Mouse (Mus musculus) adrenal gland (tissue): ENCODE measurements around the gene Vps13d.

ENCODE experiments used
- intact Hi-C: fragments of 180-260 bp; cut with DNase I; formaldehyde crosslinking; loops from one replicate; pipeline ENCODE4 v1.15.1; 2025

Vps13d gene

DNA sequence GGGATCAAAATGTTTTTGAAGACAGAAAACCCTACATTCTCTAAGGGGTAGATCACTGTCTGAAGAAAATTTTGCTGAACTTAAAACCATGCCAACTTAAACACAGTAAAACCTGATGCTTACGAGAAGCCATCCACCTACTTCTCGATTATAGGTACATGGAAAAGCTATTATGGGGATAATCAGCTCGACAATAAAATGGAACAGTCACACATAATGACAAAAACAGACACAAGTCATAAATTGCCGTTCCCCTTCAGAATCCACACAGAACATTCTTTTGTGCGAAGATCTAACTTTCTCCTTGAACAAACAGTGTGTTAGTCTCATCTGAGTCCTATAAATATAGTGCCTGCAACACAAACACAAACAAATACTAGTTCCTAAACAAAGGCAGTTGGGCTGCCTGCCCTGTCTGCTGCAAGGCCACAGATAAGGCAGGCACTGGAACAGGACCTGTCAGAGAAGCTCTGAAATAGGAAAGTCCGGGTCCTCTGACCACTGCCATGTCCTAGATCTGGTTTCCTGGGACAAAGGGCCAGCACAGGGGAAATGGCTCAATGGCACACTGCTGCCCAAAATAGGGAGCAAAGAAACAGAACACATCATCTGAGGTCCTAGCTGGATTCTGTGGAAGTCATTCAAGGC lies 153.5 kb downstream of the Vps13d start:
- intact Hi-C loops = no loop called here

DNA sequence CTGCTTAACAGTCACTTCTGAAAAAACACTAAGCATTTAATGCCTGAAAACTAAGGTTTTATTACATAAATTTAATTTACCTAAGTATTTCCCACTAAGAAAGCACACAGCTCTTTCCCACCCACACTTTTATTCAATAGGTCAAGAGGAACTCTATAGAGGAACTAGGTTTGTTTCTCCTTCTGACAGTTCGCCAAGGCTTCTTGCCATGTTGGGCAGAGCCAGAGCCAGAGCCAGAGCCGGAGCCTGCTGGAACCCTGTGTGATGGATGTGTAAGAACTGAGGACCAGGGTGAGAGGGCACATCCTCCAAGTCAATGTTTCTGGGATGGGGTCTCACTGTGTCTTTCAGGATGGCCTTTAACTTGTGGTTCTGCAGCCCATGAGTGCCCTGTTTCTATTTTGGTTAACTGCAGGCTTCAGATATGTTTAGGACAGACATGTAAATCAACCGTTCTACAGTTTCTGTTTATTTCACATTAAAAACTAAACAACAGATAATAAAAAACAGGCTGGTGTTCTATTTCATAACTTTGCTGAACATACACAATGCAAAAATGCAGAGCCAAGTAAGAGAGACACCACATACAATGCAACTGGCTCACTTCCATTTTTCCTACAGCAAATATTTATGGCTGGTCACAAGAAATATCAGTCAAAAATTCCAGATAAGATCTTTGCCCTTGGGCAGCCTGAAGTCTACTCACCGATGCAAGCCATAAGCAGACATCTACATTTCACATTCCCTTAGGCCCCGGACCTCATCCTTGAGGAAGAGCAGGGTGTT lies 157.0 kb downstream of the Vps13d start:
- intact Hi-C loops = loop anchor here (5.0 kb wide), 1 partner anchor 141 kb away; no protein-coding TSS in a partner anchor

DNA sequence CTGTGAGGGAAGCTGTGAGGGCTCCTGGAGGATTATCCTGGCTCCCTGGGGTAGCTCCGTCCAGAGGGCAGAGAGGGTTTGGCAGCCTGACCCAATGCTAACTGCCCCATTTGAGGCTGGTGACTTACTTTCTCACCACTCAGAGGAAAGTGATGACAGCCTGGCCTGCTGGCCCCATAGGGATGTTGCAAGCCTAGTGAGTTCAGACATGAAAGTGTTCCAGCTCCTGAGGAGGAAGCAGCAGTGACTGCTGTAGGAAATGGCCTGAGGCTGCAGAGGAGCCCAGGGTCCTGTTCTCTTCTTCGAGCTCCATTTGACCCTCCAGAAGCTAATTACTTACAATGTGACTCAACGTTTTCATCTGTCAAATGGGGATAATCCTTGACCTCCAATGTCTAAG lies 157.8 kb downstream of the Vps13d start:
- intact Hi-C loops = loop anchor here (5.0 kb wide), 1 partner anchor 140 kb away; no protein-coding TSS in a partner anchor

DNA sequence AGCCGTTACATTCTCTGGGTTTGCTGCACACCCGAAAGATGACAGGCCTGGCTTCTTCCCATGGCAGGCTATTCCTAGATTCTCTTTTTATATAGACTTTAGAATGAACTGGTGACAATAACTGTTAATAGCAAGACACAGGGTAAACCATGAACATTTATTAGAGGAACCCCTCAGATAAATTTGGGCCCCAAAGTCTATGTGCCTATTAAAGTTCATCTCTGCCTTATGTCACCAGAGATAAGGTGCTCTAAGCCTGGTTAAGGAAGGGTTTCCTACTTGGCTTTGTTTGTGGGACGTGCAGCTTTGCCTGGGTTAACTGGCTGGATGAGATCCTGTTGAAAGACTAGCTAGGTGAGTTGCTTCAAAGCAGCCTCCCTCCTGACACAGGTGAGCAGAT lies 159.4 kb downstream of the Vps13d start:
- intact Hi-C loops = loop anchor here (5.0 kb wide), 1 partner anchor 138 kb away; no protein-coding TSS in a partner anchor

DNA sequence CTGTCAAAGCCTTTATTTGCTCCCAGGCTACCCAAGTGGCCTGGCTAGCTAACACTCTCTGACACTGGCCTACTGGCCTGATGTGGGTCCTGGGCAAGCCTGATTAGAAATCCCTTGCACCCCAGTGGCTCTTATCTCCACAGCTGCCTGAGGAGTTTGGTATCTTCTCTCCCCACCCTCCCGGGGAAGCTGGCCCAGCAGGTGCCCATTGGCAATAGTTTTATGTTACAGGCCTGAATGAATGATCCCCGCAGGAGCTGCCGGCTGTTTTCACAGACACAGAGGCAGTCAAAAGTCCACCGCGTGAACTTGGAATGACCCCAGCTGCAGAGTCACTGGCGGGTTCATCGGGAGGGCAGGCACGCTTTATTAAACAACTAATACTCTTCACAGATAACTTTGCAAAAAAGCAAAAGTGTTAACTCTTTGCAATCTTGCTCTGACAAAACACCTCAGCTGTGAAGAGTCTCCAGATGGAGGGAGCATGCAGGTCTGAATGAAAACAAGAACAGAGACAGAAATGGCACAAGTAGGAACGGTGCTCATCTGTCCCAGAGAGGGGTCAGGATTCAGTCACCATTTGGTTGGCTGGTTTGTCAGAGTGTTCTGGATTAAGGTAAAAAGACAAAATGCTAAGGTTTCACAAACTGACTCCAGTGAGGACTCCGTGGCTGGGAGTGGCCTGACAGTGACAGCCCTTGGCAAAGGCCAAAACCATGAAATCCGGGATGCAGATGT lies 160.1 kb downstream of the Vps13d start:
- intact Hi-C loops = loop anchor here (5.0 kb wide), 1 partner anchor 137 kb away; no protein-coding TSS in a partner anchor

DNA sequence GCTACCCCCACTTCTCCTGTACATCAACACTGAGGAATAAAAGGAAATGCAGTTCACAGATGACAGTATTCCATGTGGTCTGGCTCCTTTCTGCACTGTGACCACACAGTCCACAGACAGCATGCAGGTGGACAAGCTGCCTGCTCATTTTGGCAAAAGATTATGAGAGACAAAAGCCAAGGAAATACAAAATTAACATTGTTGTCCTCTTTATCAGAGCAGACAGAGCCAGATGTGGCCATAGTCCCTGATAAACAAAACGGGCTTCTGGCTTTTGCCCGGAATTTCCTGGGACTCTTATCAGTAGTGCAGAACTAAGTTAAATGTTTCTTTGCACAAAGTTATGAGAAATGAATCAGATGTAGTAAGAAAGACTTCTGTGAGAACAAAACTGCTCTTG lies 161.4 kb downstream of the Vps13d start:
- intact Hi-C loops = no loop called here

DNA sequence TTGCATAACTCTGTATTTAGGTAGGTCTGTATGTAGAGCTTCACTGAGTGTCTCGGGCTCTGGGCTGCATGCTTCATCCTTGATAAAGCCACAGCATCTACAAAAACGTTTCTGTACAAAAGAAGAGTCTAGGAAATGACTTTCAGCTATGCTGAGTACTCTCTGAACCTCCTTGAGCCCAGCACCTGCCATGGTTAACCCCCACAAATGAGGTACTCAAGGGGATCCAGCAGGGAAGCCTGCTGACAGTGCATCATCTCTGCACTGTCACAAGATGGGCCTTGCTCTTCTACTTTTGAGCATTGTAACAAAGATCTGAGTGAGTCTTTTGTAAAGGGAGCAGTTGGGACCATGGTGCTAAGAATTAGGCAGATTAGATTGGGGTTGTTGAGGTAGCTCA lies 162.2 kb downstream of the Vps13d start:
- intact Hi-C loops = no loop called here

DNA sequence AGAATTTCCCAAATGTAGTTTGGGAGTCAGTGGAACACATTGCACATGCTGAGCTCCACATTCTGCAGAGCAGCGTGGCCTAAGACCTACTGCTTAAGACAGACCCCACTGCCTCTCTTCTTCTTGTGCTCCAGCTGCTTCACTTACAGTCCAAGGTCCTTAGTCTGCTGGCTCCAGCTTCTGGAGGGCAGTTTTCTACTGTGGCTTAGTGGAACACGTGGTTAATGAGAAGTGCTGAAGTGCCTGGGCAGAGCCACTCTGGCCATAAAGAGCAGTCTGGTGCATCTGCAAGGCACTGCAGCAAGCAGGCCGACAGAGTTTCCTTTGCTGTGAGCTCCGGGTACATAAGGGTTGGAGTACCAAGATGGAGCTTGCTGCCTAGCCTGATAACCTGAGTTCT lies 163.3 kb downstream of the Vps13d start:
- intact Hi-C loops = no loop called here

DNA sequence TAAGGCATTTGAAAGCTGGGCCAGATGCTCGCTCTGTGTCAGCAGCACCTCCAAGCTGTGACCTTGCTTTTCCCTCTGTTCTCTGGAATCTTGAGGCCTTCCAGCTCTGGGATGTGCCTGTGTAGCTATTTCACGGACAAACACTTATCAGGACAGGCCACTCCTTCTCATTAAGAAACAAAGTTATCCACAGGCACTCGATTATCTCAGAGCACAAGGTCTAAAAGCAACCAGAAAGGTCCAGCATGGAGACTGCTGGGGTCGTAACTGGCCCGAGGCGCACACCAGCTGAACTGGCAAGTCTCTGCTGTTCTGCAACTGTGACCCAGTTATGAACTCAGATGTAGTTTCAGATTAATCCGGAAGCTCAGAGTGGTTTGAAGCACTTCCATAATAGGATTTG lies 168.4 kb downstream of the Vps13d start:
- intact Hi-C loops = no loop called here

DNA sequence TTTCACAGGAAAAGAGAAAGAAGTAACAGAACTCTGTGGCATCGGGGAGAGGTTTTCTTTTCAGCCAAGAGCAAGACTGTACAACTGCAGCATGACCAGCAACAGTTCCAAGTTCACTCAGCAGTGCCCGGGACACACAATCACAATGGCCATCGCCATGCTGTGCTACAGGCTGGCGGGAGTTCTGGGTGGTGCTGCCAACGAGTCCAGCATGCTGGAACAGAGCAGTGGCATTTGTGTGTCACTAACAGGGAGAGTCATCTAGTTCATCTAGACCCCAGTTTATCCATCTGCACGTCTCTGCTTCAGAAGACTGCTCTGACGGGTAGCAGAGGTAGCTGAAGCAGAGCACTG lies 169.4 kb downstream of the Vps13d start:
- intact Hi-C loops = no loop called here

DNA sequence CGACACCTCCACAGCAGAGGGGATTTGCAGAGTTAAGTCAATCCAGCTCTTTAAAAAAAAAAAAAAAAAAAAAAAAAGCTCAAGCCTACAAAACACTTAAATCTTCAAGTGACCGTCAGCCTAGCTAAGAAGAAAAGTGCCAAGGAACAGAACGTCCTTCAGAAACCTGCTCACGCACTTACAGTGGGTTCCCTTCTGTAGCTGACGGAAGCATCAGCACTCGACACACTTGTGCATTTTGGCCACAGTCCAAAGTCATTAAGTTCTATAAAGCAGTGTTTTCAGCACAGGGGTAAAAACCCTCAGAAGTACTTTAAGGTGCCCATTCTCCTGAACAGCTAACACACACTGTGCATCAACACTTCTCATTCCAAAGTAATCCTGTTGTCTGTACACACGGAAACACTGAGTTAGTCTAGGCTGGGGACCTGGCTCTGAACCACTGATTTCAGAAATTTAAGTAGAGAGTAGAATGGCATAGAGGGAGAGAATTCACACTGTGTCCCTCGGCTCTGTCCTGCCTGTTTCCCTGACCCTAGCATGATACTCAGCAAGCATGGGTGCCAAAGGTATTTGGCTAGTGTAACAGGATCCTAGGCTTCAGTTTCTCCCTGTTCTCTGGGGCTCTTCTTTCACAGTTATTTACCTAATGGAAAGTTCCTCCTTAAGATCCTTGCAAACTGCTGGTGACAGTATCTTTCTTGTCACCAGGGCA lies 170.0 kb downstream of the Vps13d start:
- intact Hi-C loops = no loop called here

DNA sequence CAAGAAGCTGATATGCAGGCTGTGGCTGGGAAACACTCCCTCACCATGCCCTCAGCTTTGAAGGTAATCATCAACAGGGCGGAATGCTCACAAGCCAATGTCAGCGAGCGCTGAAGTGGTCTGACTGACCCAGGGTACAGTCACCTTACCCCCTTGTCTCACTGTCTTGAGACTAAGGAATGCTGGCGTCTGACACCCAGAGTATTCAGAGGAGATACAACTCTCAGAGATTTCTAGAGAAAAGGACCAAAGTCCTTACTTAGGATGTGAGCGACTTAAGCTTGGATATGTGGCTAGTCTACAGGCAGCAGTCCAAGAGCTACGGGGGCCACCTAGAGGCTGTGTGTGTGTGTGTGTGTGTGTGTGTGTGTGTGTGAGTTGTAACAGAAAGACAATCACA lies 170.9 kb downstream of the Vps13d start:
- intact Hi-C loops = no loop called here

DNA sequence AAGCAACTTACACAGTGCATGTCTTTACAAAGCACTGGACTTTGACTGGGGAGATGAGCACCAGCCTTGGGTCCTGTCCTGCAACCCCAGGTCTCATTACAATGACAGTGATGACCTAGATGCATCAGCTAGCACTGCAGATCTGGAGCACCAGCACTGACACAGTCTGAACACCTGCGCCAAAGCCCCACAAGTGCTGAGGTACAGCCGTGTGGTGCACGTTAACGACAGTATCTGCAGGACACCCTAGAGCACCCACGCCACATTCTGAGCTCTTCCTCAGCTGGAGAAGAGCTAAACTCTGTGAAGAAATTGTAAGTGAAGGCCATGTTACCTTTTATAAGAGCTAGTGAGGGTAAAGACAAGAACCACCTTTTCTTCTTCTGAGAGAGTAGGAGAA lies 172.0 kb downstream of the Vps13d start:
- intact Hi-C loops = no loop called here

DNA sequence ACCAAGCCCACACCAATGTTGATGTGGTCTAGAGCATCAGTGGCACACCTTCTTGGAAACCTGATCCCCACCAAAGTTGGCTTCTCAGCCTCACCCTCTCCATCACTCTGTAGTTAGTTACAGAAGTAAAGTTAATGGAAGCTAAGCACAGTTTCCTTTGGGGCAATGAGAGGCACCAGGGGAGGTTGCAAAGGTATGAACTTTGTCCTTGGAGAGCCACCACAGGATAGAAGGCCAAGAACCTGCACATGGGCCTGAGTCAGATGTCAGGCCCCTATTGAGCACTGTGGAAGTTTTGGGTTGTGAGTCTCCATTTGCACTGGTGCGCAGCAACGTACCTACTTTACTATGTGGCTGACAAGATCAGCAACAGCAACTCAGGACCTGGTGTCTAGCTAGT lies 172.6 kb downstream of the Vps13d start:
- intact Hi-C loops = no loop called here

DNA sequence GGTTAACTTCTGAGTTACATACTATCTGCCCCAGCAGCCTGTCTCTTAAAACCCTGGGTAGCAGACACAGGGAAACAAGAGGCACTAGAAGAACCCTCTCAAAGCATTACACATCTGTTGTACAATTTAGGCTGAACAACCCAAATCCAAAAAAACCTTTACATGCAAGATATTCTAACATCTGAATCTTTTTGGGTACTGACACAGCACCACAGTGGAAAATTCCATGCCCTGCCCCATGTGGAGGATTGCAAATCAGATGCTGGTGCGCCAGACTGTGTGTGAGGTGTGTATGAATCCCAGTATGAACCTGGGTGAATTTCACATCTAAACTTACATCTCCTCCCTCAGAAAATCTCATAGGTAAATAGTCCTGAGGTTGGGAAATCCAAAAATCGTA lies 174.4 kb downstream of the Vps13d start:
- intact Hi-C loops = no loop called here

DNA sequence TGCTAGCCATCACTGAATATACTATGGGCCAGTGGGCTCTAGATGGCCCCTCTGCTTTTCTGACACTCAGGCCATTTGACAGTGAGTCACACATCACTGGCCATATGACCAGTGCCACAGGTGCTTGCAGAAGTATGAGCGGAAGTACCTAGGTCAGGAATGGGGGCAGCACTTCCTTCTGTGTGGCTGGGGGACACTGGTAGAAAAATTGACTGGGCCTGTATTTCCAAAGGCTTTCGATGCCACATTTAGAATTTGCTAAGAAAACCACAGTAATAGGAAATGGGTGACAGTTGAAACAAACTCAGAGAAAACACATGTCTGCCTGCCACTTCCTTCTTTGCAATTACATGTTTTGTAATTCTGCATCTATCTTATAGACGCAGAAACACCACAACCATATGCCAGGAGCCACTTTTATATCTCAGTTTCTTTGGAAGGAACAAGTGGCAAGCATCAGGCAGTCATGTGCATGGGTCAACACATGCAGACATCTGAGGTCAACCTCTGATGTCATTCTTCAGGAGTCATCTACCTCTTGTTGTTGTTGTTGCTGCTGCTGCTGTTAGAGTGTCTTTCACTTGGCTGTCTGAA lies 175.6 kb downstream of the Vps13d start:
- intact Hi-C loops = no loop called here

DNA sequence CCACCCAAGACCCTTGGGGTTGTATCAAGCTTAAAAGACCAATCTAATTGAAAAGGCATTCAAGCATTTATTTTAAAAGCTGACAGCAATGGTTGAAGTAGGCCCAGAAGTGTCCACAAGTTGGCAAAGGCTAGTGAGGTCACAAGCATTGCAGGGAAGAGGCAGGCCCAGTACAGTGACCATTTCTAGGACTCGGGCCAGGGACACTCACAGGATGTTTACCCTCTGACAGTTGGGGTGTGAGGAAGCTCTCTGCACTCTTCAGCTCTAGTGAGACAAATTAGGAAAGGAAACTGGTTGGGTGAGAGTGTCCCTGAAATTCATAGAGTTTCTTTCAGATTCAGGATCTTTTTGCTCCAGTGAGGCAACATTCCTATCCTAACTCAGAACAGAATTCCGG lies 177.1 kb downstream of the Vps13d start:
- intact Hi-C loops = no loop called here

DNA sequence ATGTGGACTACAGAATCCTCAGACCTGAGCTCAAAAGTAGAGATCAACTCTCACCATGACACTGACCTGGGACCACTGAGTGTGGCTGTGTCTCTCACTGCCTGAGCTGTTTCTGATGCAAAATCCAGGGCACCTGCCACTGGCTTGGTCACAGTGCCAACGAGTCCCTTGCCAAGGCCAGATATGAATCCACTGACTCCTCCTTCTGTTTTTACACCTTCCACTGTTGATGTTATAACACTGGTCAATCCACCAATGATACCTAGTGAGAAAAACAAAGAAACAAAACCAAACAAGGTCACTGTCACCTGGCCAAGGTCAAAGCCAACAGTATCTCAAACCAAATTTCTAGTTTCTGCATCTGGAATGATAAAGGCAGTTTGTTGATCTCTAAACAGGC lies 178.1 kb downstream of the Vps13d start:
- intact Hi-C loops = no loop called here

DNA sequence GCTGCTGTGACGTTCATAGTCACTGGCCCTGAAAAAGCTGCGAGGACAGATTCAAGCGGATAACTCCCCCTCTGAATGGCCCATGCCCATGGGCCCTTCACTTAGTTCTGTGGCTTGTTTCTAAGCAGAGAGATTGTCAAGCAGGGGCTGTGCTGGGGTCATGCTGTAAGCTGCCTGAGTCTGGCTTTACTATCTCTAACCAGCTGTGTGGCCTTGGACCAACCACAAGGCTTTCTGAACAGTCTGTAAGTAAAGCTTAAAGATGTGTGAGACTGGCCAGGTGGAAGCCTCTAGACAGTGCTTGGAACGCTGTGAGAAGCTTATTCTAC lies 180.2 kb downstream of the Vps13d start:
- intact Hi-C loops = no loop called here

DNA sequence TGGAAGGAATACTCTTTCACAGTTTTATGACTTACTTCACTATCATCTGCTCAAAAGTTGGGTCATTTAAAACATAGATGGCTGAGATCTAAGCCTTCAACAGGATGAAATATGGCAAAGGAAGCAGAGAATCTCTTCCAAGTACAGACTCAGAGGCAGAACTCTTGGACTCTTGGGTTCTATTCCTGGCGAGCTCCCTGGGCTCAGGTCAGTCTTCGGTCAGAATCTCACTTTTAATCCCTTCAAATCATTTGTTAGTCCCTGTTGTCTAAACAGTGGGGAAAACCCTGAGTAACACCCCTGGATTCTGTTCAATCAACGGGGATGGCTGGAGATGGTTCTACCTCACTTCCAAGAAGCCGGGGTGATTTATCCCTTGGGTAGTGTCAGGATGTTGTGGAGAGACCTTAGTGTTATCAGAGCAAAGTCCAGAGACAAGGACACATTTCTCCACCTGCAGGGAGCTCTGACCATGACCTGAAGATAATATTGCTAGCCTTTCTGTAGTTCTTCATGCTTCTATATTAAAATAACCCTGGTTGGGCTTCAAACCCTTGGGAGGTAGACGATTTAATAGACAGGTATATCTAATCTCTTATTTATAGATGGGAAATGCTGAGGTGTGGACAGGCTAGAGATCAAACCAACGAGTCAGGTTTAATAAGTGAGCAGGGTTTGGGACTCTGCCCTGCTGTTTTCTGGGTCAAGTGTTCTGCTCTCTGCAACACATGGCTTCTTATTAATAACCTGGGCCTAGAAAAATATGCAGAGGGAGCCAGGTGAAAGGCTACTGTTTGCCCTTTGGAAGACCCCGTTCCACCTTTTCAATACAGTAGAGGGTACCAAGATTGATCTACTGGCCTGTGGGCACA lies 180.8 kb downstream of the Vps13d start:
- intact Hi-C loops = no loop called here
